Comparison of ENCODE assay signal across 8 mouse cellular contexts in genomic region chr14:55681160-55682117, GRCm38 (mm10). TPM values are rescaled to one million over a fixed set of nuclear protein-coding genes. Genes with fewer than 3 reads are reported as not detected.
A peak's percentile ranks its signal among the peaks of the same experiment; 100 is the strongest.
DNase-seq lines count a peak whose midpoint lies in the region; ATAC-seq lines count a peak whose summit lies in the region.

Gene Tinf2 (minus strand): TSS chr14:55681820.

- peaks cover 38% of the 10 kb centered on the region for H3K36me3 ChIP-seq in hindbrain, embryonic 14.5 days (replicated peaks; ENCODE audit: control insufficient read depth, insufficient read depth)

- no peaks in the 10 kb centered on the region for H3K9me3 ChIP-seq in hindbrain, embryonic 14.5 days (ENCODE audit: control insufficient read depth, low read length)

- peak within 1 kb of the TSS; percentile 71 for H3K9ac ChIP-seq in hindbrain, embryonic 14.5 days

- WGBS in hindbrain, embryonic 14.5 days = under 1% methylated on average over 66 of the region's 66 CpGs

- peak; percentile 98 for DNase-seq in R1 (ENCODE audit: low read depth, low spot score)
- peak; percentile 95 to 97 for DNase-seq in cerebellum, postnatal 25 days
- peak; percentile 86 to 94 for DNase-seq in frontal cortex, postnatal 25 days (ENCODE audit: low spot score in 2 of 2)
- DNase-seq in hindbrain, embryonic 14.5 days (ENCODE audit: low spot score) = peak; percentile 99
- DNase-seq in layer of hippocampus, postnatal 36 days = peak; percentile 93 to 96
- peak; percentile 96 for DNase-seq in lung, postnatal 36 days
- DNase-seq in retina, postnatal 1 day = peak; percentile 97
- DNase-seq in urinary bladder, adult 18-20 months (ENCODE audit: low spot score in 2 of 2) = peak; percentile 88

- peak; percentile 99 for ATAC-seq in hindbrain, embryonic 14.5 days (ENCODE audit: low FRiP score)

- H3K4me2 ChIP-seq in hindbrain, embryonic 14.5 days (replicated peaks) = peak within 1 kb of the TSS; percentile 92

- peaks cover 7% of the 10 kb centered on the region for H3K4me1 ChIP-seq in hindbrain, embryonic 14.5 days (replicated peaks; ENCODE audit: control insufficient read depth, insufficient read depth, low read length)

- H3K27me3 ChIP-seq in hindbrain, embryonic 14.5 days (ENCODE audit: control insufficient read depth, insufficient read depth, low read length) = no peaks in the 10 kb centered on the region

- H3K27ac ChIP-seq in hindbrain, embryonic 14.5 days = peak within 1 kb of the TSS; percentile 78

- peak within 1 kb of the TSS; percentile 72 for H3K4me3 ChIP-seq in hindbrain, embryonic 14.5 days (replicated peaks; ENCODE audit: low read length)

RNA-seq across cellular contexts. Expression of gene Tinf2, which starts in this region (rescaled TPM):
- 24.3 and 25.1 TPM in 2 replicates for polyA plus RNA-seq in hindbrain, embryonic 14.5 days (2014; fragmentation: Nextera tagmentation; extraction: Ambion mirVana)
- total RNA-seq in layer of hippocampus, postnatal 36 days (2021) = 10 to 100 TPM; 13.0 to 13.4 TPM

Comparison
In these comparisons a context has a peak if more than half of its experiments do, and no peak if none do; other contexts are left out.
1. Peak in every context shown above with its lines: DNase-seq, ATAC-seq, H3K4me3 ChIP-seq and H3K27ac ChIP-seq.